Mouse (Mus musculus) embryonic fibroblast, embryonic 13.5 days (primary cell): ENCODE results near the gene Cyp4a29.

ENCODE experiments used
- CTCF ChIP-seq: IDR thresholded peaks from 2 replicates; pipeline ENCODE4 v1.5.1; 2011; ENCODE audit warnings: mild to moderate bottlenecking, control low read depth, low read length, moderate library complexity, borderline replicate concordance; ENCODE audit not compliant: insufficient read depth
- POLR2A ChIP-seq: IDR thresholded peaks from 2 replicates; pipeline ENCODE4 v1.6.1; 2011; ENCODE audit warnings: low read depth, mild to moderate bottlenecking, control low read depth, low read length, moderate library complexity

GRCm38 (mm10) chr4:115280342-115280741 is 38.5 kb downstream of the Cyp4a29 start:
- TF ChIP-seq CTCF (no peak), POLR2A (no peak)
